Mouse (Mus musculus): Measurements from ENCODE around the gene Esf1. TPM values are rescaled to one million over a fixed set of nuclear protein-coding genes. Genes with fewer than 3 reads are reported as not detected.
A peak's percentile ranks its signal among the peaks of the same experiment; 100 is the strongest.
"Not testable (repeated sequence)": the region's sequence is repeated elsewhere in the genome, so short reads cannot be mapped to it uniquely, and the experiment has no call there.

Esf1 gene
- 54.4 to 62.5 TPM (median 54.8 TPM) in 3 replicates for total RNA-seq (2017)

DNA sequence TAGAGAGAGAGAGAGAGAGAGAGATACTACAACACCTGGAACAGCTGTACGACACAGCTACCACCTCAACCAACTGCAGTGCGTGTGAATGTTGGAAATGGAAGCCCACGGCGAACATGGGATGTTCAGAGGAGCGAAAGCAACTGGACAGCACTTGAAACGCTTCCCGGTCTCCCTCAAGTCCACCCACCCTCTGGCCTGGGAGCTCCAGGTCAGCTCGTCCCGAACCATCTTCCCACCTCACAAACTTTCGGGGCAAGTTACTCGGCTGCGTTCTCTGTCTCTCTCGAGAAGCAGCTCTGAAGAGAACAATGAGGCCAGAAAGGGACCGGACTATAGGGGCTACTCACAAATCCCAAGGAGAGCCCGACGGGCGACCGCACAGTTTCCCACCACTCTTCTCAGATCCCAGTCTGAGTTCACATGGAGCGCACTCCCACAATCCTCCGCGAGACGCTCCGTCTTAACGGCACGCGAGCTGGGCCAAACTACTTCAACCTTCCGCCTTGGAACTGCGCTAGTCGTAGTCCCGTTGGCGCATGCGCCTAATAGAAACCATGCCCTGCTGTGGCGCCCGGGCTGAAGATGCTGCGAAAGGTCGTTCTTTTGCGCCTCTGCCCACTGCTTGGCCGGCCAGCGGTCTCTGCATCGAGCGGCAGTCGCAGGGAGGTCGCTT is at the start of gene Esf1, which contains the start of gene Ndufaf5:
TSS of gene Esf1 (minus strand) at position 438 of the 676 bp plus-strand sequence.
TSS of gene Ndufaf5 (plus strand) at position 523 of the 676 bp plus-strand sequence.
- peak; percentile 99 for ATAC-seq (replicated peaks; ENCODE audit: insufficient number of reproducible peaks, low FRiP score, low TSS enrichment, poor library complexity, severe bottlenecking)

DNA sequence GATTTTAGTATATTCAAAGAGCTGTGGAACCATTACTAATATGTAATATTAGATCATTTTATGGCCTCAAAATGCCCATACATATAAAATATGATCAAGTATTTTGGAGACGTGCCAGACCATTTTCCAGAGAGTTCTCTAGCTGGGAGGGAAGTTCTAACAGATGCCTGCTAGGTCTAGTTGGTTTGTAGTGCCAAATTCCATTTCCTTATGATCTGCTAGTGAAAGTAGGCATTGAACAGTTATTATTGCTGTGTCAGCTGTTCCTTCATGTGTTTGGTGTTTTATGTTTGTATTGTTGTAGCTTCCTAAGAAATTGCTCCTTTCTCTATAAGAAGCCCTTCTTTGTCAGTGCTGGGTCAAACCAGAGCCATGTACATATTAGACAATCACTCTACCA is 45.6 kb upstream of the Esf1 start:
- ATAC-seq (replicated peaks; ENCODE audit: insufficient number of reproducible peaks, low FRiP score, low TSS enrichment, poor library complexity, severe bottlenecking) = no peak

DNA sequence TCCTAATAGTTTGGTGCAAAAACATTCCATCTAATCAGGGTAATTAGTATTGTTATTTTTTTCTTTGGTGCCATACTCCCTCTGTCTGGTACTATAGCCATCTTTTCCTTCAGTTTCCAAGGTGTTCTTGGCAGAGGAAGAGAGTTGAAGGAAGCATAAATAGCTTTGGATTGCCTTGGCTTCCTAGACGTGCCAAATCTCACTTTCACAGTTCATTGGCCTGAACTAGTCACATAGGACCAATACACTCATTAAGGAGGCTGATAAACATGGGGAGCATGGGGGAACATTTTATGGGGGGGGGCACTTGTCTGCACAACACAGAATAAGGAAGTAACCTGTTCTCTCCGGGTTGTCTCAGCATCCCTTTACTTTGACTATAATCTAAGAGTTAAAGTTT is 45.1 kb upstream of the Esf1 start:
- ATAC-seq (replicated peaks; ENCODE audit: insufficient number of reproducible peaks, low FRiP score, low TSS enrichment, poor library complexity, severe bottlenecking) = no peak

DNA sequence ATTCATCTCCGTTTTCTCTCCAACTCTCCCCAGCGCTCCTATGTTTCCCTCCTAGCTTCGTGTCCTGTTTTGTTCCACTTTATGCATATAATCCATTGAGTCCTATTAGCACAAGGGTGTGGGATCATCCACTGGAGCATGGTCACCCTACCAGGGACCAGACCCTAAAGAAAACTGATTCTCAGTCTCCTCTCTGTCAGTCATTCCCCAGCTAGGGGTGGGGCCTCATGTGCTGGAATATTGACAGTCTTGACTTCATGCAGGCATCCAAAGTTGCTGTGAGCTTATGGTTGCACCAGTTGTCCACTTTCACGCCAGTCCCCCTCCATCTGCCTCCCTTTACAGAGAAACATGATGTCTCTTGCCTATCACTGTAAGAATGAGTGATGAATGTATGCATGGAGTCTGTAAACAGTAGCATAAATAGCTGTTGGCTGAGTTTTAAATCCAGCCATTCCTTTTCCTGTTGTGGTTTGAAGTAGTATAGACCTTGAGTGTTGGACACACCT is 44.2 kb upstream of the Esf1 start:
- no peak for ATAC-seq (replicated peaks; ENCODE audit: insufficient number of reproducible peaks, low FRiP score, low TSS enrichment, poor library complexity, severe bottlenecking)

DNA sequence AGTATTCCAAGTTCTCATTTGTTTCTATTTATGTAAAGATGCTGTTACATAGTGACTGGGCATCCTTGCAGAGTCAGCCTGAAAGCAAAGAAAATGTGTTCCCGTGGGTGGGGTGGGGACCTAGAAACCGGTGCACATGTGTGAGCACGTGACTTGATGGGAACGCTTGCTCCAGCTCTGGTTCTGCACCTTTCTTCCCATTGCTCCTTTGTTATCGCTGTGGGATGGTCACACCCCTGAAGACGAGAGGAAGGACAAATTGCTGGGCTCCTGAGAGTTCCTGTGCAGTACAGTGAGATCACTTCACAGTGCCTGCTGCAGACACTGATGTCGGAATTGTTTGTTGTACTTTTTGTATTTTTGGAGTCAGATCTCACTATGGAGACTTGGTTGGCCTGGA is 33.4 kb upstream of the Esf1 start:
- ATAC-seq (replicated peaks; ENCODE audit: insufficient number of reproducible peaks, low FRiP score, low TSS enrichment, poor library complexity, severe bottlenecking) = no peak

DNA sequence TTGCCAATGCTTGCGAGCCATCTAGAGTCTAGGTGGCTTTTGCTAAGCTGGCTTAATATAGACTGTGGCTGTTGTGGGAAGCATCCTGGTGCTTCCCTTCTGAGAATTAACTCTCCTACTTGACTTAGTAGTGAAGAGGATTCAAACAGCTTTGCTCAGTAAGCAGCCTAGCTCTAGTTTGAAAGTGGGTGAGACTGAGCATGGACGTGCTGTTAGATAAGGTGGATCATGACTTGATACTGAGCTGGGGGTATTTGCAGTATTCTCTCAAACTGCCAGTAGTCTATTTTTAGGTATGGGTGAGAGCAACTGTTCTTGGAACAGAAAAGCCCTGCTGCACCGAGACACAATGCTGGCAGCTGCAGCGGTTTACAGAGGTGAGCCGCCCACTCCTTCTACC is 32.2 kb upstream of the Esf1 start:
- ATAC-seq (replicated peaks; ENCODE audit: insufficient number of reproducible peaks, low FRiP score, low TSS enrichment, poor library complexity, severe bottlenecking) = no peak

DNA sequence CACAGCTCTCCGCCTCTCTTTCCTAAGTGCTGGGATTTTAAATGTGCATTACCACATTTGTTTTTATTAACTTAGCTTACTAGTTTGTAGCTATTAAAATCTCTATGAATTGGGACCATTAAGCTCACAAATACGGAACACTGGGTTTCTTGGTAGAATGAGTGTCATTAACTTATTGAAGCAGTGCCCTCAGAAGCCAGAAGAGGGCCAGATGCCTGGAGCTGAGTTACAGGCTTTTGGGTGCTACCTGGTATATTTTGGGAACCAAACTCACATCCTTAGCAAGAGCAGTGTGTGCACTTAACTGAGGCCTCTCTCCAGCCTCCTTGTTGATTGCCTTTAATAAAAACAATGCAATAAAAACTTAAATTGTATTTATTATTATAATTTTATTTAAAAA is 30.3 kb upstream of the Esf1 start:
- no peak for ATAC-seq (replicated peaks; ENCODE audit: insufficient number of reproducible peaks, low FRiP score, low TSS enrichment, poor library complexity, severe bottlenecking)

DNA sequence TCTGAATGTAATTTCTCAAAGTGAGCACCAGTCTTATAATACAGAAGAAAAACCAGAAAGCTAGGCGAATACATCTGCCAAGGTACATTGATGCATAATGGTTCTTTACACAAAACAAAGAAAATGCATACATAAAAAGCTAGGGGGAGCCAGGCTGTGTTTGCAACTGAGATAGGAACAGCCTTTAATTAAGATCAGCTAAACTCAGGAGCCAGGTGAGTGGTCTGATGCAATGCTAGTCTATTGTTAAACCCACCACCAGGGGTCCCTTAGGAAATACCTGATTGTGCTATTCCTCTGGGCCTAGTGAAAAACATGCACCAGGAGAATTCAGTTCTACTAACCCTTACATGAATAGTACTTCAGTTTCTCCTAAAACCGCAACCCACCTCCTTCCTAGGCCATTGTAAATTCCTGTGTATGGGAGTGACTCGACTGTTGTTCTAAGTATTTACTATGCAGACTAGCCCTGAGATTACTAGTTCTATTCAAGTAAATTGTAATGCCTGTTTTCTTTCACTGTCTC is 15.4 kb upstream of the Esf1 start:
- not testable (repeated sequence) for ATAC-seq (replicated peaks; ENCODE audit: insufficient number of reproducible peaks, low FRiP score, low TSS enrichment, poor library complexity, severe bottlenecking)

DNA sequence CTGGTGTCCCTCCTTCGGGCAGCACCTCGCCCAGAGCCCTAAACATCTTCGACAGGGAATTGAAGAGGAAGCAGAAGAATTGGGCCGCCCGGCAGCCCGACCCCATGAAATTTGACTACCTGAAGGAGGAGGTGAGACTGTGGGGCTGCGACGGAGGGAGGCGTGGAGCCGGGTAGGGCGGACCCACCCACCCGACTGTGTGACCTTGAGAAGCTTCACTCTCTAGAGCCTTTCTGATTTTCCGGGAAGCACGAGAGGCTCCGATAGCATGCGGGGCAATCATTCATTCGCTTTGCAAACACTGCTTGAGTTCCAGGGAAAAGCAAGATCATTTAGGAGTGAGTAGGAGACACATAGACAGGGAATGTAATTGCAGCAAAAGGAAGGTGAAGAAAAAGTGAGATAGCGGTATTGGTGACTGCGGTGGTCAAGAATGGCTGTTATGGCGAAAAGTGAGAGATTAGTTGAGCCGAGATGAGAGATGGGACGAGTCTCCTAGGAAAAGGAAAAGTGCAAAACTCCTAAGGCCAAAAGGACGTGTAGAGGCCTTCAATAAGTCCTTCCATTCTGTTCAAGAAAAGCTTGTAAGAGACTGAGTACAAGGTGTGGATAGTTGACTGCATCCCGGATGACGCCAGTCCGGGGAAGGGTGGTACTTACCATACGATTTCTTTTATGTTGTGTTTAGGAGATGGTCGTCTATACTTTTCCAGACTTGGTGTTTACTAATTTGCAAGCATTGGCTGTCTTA is 614 bp upstream of the Esf1 start:
- peak; percentile 20 for ATAC-seq (replicated peaks; ENCODE audit: insufficient number of reproducible peaks, low FRiP score, low TSS enrichment, poor library complexity, severe bottlenecking)

DNA sequence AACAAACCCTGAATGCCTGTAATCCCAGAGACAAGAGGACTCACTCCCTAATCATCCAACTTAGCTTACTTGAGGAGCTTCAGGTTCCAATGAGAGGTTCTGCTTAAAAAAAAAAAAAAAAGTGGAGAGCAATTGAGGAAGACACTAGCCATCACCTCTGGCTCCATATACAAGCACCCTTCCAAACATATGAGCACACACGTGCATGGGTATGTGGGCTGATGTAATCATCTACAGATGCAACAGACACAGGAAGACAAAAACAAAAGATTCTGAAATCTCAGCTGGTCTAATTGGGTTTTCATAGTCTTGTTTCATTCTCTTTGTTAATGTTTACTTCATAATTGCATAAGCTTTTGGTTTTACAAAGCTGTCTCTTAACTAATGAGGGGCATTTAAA is 1.3 kb downstream of the Esf1 start:
- no peak for ATAC-seq (replicated peaks; ENCODE audit: insufficient number of reproducible peaks, low FRiP score, low TSS enrichment, poor library complexity, severe bottlenecking)

DNA sequence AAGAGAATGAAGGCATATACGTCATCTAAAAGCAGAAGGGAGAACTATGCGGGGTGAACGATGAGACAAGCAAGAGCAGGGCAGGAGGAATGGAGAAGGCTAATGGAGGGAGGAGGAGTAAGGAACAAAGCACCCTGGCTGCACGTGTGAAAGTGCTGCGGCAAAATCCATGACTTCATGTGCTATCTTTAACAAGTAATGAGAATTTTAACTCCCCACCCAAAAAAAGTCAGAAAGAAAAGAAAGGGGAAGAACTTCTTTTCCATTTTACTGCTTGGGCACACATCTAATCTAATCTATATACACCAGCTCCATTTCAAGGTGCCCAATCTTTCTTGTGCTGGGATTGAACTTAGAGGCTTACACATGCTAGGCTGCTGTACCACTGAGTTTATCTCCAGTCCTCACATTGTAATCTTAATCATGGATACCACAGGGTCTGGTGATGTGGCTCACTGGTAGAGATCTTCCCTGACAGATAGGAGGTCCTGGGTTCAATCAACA is 7.0 kb downstream of the Esf1 start:
- ATAC-seq (replicated peaks; ENCODE audit: insufficient number of reproducible peaks, low FRiP score, low TSS enrichment, poor library complexity, severe bottlenecking) = no peak

DNA sequence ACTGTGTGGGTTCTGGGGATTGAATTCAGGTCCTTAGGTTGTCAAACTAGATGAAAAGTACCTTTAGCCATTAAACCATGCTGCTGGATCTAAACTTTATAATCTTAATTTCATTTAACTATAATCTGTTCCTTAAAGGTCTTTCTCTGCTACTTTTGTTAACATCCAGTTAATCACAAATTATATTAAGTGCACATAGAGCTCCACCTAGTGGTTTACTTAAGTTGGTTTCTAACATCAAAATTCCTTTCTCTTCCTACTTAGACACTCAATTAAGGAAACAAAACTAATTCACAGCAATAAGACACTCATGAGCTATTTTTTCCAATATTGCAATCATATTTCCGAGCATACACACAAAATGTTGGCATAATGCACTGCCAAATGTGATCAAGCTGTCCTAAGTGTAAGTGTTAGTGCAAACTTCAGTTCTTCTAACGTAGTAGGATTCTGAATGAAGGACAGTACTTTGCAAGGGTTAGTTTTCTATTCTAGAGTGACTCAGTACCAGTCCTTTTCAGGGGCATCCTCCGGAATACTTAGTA is 11.1 kb downstream of the Esf1 start:
- no peak for ATAC-seq (replicated peaks; ENCODE audit: insufficient number of reproducible peaks, low FRiP score, low TSS enrichment, poor library complexity, severe bottlenecking)

DNA sequence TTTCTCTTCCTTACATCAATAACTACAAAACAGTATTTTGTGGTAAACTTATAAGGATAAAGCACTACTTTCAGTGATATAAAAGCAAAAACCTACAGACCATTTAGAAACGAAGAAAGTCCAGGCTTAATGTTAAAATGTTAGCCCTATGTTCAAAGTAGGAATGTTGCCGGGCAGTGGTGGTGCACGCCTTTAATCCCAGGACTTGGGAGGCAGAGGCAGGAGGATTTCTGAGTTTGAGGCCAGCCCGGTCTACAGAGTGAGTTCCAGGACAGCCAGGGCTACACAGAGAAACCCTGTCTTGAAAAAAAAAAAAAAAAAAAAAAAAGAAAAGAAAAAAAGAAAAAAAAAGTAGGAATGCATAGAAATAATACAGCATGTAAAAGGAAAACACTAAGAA is 18.6 kb downstream of the Esf1 start, which contains the start of gene Gm17374:
TSS of gene Gm17374 (plus strand) at position 301 of the 400 bp plus-strand sequence.
- not testable (repeated sequence) for ATAC-seq (replicated peaks; ENCODE audit: insufficient number of reproducible peaks, low FRiP score, low TSS enrichment, poor library complexity, severe bottlenecking)

DNA sequence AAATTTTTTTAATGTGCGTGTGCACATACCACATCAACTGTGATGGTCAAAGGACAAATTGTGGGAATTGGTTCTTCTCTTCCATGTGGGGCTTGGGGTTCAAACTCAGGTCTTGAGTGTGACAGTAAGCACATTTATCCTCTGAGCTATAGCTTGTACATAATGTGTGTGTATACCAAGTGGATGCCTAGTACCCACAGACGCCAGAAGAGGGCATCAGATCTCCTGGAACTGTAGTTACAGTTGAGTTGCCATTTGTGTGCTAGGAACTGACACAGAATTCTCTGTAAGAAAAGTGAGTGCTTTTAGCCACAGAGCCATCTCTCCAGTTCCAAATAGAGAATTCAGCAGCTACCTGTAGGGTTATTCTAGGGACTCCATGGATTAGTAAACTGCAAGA is 44.8 kb downstream of the Esf1 start:
- no peak for ATAC-seq (replicated peaks; ENCODE audit: insufficient number of reproducible peaks, low FRiP score, low TSS enrichment, poor library complexity, severe bottlenecking)

DNA sequence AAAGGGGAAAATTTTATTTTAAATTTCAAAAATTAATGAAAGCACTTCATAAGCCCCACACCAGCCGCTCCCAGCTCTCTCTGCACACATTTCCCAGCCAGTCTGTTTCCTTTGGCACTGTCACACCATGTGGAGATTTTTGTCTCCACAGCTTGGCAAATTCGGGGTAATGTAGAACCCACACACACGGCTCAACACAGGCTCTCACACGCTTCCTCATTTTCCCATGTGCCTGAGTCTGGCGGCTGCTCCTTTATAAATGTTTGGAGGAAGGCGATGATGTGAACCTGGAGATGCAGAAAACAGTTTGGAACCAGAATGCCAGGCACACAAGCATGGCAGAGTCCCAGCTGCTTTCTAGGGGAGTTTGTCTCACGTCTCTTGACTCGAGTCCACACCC is 56.5 kb downstream of the Esf1 start:
- ATAC-seq (replicated peaks; ENCODE audit: insufficient number of reproducible peaks, low FRiP score, low TSS enrichment, poor library complexity, severe bottlenecking) = no peak

DNA sequence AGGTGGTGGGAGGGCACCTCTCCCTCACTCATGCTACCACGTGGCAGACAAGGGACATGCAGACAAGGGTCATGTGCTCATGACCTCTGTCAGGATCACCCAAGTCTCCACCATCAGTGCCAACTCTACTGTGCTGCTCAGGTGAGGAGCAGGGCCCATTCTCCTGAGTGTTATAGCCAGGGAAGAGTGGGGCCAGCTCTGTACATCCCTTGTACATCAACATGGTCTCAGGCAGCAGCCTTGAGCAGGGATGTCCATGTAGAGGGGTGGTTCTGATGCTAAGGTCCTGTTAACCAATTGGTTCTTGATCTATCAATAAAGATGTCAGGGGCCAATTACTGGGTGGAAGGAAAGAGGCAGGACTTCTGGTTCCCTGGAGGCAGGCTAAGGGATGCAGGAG is 61.4 kb downstream of the Esf1 start:
- no peak for ATAC-seq (replicated peaks; ENCODE audit: insufficient number of reproducible peaks, low FRiP score, low TSS enrichment, poor library complexity, severe bottlenecking)

DNA sequence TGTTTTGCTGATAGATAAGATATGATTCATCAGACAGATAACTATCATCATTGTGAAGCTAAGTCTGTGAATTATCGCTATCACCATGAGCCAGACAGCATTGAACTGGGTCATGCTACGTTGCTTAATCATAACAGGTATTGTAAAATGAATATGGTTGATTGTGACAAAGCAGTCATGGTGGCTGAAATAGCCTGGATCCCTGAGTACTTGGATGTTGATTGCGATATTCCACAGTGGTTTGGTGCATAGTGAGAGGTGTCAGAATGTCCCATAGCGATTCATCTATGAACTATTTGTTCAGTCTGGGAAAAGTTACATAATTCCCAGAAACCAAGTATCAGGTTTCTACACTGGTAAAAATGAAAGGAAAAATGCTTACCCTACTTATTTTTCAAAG is 62.7 kb downstream of the Esf1 start:
- ATAC-seq (replicated peaks; ENCODE audit: insufficient number of reproducible peaks, low FRiP score, low TSS enrichment, poor library complexity, severe bottlenecking) = no peak

DNA sequence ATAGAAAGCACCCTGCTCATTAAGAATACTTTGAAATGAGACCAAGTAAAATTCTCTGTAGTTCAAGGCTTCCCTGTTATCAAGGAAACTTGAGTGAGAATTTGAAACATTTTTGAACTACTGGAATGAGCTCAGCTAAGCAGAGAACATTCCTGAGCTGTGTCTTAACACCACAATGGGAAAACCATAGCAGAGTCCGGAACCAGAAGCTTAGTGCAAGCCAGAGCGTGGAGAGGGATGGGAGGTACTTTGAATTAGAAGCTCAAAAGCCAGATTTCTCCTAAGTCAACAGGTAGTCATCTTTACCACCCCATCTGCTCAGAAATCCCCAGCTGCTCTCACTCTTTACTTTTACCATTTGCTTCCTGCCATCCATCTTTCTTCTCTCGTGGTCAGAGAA is 65.4 kb downstream of the Esf1 start:
- no peak for ATAC-seq (replicated peaks; ENCODE audit: insufficient number of reproducible peaks, low FRiP score, low TSS enrichment, poor library complexity, severe bottlenecking)
